Mouse (Mus musculus) lung, postnatal 0 days (tissue): Measurements from ENCODE around the gene Ginm1.

ENCODE experiments used
- CTCF ChIP-seq: IDR thresholded peaks from 2 replicates; pipeline ENCODE4 v1.5.1; 2016; ENCODE audit warnings: antibody characterized with exemption, mild to moderate bottlenecking
- EP300 ChIP-seq: IDR thresholded peaks from 2 replicates; pipeline ENCODE4 v1.6.1; 2016; ENCODE audit warnings: antibody characterized with exemption, mild to moderate bottlenecking, control low read depth

DNA sequence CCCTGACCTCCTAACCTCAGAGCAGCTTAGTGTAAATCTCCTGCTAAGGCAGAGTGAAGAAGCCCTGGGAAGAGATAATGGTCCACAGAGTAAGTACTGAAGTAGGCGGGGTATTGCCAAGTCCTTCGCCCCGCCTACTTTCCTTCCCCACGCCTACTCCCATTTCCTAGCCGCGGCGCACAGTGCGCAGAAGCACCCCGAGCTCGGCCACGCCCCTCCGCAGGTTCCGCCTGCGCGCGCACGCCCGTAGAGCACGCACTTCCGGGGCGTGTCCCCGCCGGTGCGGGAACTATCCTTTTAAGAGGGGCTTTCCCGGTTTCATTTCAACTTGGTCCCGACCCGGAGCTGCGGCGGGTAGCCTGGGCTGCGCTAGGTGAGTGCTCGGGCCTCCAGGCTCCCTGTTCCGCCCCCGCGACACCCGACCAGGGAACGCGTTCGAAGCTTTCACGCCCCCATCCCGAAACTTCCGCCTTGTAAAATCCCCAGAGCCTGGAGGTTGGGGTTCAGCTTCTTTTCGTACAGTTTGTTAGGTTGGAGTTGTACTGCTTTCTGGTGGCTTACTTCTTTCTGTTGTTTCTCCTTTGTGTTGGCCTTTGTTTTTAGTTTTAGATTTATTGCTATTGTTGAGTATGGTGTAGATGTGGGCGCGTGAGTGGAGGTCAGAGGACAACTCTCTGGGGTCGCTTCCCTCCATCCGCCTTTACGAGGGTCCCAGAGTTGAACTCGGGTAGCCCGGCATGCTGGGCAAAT, 66.7 kb downstream of the Ginm1 start, which contains the start of gene Katna1:
- no peak for TF ChIP-seq CTCF
- TF ChIP-seq EP300, result no peak
